Mouse (Mus musculus) left cerebral cortex, postnatal 10 days (tissue): ENCODE measurements at regions not wholly inside any gene's neighbourhood (a gene's known extent, or its start where the extent isn't known, plus 50 kb on each side); places are given as distances from the start of the nearest gene placed in this dataset.

ENCODE experiments used
- DNase-seq, 2 experiments: peaks; one replicate each; pipeline ENCODE4 v3.0.0; 2021 to 2022; ENCODE audit warnings: low spot score in 2 of 2, mixed read lengths in 1 of 2; ENCODE audit errors: extremely low spot score in 1 of 2
- intact Hi-C: fragments of 180-260 bp; cut with DNase I; formaldehyde crosslinking; loops from one replicate; pipeline ENCODE4 v1.15.1; 2025

GRCm38 (mm10) chr14:80789131-80789530 is 805.2 kb downstream of the Olfm4 start:
- intact Hi-C loops = no loop called here
- no peak for DNase-seq

DNA sequence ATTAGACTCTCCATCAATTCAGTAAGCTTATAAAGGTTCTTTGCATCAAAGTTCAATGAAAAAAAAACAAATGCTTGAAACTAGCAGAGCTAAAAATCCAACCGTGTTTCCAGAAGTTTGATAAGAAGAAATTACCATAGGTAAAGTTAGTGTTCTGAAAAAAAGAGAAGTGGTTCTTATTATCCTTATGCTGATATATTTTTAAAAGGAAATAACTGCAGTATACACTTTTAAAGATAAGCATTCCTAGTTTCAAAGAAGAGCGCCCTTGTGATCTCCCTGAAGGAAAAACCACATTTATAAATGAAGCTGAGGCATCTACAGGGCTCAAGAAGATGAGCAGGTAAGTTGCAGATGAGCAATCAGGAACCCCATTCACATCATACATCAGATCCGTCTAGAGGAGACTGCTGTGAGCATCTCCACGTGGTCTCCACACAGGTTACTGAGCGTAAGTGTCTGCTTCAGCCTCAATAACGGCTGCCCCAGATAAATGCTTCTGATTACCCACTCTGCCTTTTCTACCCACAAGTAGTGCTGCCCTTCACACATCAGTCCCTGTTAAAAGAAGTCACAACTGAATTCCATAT is 815.6 kb downstream of the Olfm4 start:
- no peak for DNase-seq
- intact Hi-C loops = no loop called here

- no peak for DNase-seq
- intact Hi-C loops = no loop called here
These were observed 846.6 kb downstream of the Olfm4 start for GRCm38 (mm10) chr14:80830476-80830875.

DNA sequence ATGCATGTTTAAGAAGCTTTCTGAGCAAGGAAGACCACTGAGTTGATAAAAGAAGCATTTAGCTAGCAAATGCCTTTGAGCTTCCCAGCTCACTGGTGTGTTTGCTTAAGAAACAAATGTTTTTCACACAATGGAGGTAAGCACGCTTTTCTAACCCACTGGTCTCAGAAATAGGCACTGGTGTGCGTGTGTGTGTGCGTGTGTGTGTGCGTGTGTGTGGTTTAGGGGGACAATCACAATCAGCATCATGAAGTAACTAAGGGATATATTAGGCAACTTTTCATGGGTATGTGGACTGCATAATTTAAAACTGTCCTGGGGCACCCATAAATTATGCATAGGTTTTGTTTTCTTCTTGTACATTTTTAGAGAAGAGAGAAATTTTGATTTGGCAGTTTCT is 860.7 kb downstream of the Olfm4 start:
- no peak for DNase-seq
- intact Hi-C loops = no loop called here

DNA sequence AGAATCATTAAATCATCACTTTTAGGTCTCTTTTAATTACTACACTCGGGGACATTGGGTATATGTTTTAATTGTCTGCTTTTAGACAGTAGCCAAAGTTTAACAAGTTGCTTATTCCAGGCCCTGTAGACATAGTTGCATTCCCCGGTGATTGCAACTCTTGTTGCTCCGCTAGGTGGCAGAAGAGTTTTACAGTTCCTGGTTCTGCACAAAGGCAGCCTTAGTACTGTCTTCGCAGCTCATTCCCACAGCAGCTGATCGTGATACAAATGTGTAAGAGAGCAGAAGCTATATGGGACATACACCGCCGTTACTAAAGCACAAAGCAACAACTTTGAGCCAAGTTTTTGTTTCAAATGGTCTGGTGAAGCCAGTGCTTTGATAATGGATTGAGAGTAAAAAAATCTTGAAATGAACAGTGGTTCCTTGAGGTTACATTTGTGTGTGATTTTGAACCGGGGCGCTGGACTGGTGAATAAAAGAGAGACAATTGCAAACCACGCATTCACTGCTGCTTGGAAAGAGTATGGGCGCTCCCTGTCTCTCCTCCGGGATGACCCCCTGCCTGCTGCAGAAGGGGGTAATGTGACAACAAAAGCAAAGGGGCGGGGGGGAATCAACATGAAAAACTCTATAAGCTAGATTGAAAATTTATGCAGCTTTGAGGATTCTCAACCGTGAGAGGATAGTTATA is 861.8 kb downstream of the Olfm4 start:
- peak; percentile 71 to 91 for DNase-seq
- intact Hi-C loops = loop anchor here (5.0 kb wide), 1 partner anchor 578 kb away; no protein-coding TSS in a partner anchor

DNA sequence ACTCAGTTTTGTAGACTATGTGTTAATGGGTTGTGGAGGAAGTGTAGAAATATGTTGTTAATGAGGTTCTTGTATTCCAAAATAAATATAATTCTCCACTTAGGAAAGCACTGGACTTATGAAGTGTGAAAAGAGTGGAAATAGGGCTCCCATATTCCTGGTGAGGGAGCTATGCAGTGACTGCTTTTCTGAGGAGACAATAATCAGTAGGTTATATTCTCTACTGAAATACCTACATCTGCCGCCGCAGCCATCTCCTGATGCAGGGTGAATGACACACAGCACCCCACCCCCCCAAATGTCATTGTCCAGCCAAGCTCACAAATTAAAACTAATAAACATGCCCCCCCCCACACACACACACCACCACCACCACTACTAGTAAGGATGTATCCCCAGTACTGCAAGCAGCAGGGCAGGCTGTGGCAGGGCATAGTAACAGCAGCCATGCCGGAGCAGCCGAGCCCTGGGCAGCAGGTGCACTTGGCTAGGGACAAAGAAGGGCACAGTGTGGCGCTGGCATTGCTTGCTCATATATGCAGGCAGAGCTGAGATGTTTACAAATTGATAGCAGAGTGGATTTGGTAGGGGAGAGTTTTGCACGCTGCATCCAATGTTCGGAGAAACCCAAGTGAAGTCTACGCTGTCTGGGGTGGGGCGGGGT is 862.7 kb downstream of the Olfm4 start:
- intact Hi-C loops = loop anchor here (5.0 kb wide), 1 partner anchor 579 kb away; no protein-coding TSS in a partner anchor
- DNase-seq = peak; percentile 10 to 25
